24 mouse cellular contexts compared by ENCODE assay signal in genomic region chr2:20831608-20832406, GRCm38 (mm10).
"Had no signal": no experiment of that assay in that cellular context is flagged by ENCODE, and none has a peak within 500 bp of the region (broad histone marks: within the 10 kb centered on the region; RNA-seq: fewer than 3 reads in every experiment).

No protein-coding gene starts in this region.

- H3K27me3 ChIP-seq: intestine, embryonic 15.5 days; megakaryocyte, embryonic 14.5 days; midbrain, embryonic 13.5 days had no signal

- H3K4me2 ChIP-seq: intestine, embryonic 15.5 days; liver, embryonic 11.5 days; lung, embryonic 14.5 days; midbrain, embryonic 13.5 days had no signal

- H3K4me1 ChIP-seq: intestine, embryonic 15.5 days; megakaryocyte, embryonic 14.5 days; midbrain, embryonic 10.5 days; midbrain, embryonic 13.5 days had no signal

- ATAC-seq: liver, postnatal 0 days; lung, postnatal 0 days; midbrain, embryonic 13.5 days; midbrain, embryonic 16.5 days had no signal

- DNase-seq: kidney, adult 11 months; kidney, adult 8-10 months; kidney, postnatal 25 days; layer of hippocampus, adult 9-11 months; liver, postnatal 0 days; lung, embryonic 14.5 days; lung, postnatal 36 days; right cerebral cortex, adult 18-20 months; right cerebral cortex, postnatal 14 days; right cerebral cortex, postnatal 4 days; thymus, adult 2 months; thymus, postnatal 14 days; thymus, postnatal 4 days had no signal

- H3K4me3 ChIP-seq: intestine, embryonic 15.5 days; layer of hippocampus, adult 2 months; megakaryocyte, embryonic 14.5 days; midbrain, embryonic 10.5 days; midbrain, embryonic 13.5 days; myocyte had no signal

- H3K9me3 ChIP-seq: intestine, embryonic 15.5 days; megakaryocyte, embryonic 14.5 days; midbrain, embryonic 10.5 days; midbrain, embryonic 13.5 days had no signal

- H3K36me3 ChIP-seq: intestine, embryonic 15.5 days; midbrain, embryonic 10.5 days; midbrain, embryonic 13.5 days had no signal

- H3K9ac ChIP-seq: intestine, embryonic 15.5 days; liver, embryonic 14.5 days; liver, postnatal 0 days; lung, embryonic 14.5 days; midbrain, embryonic 13.5 days had no signal

- H3K27ac ChIP-seq: intestine, embryonic 15.5 days; layer of hippocampus, adult 2 months; liver, embryonic 14.5 days; midbrain, embryonic 10.5 days; midbrain, embryonic 13.5 days; stomach, postnatal 0 days had no signal
